Mouse (Mus musculus) c-Kit-positive CD71-positive TER-119-negative erythroid progenitor cells, embryonic 14.5 days (primary cell): ENCODE data around the gene Fam172a.
A peak's percentile ranks its signal among the peaks of the same experiment; 100 is the strongest.
"Not testable (repeated sequence)": the region's sequence is repeated elsewhere in the genome, so short reads cannot be mapped to it uniquely, and the experiment has no call there.

ENCODE experiments used
- DNase-seq: peaks from one replicate; pipeline ENCODE4 v3.0.0-alpha.2; 2013; ENCODE audit warnings: low read depth

Fam172a gene

DNA sequence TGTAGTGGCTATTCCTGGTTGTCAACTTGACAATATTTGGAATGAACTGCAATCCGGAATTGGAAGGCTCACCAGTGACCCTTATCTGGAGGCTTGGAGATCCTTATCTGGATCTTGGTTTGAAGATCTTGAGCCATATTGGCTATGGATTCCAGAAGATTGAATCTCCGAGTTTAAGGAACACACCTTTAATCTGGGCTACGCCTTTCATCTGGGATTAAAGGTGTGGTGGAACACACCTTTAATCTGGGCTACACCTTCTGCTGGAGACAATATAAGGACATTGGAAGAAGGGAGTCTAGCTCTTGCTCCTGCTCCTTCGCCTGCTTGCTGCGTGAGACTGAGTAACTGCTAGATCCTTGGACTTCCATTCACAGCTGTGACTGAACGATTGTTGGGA is at the start of gene Fam172a:
Gene Fam172a, plus strand, starts transcription at position 301 of the 400 bp plus-strand sequence.
- not testable (repeated sequence) for DNase-seq

DNA sequence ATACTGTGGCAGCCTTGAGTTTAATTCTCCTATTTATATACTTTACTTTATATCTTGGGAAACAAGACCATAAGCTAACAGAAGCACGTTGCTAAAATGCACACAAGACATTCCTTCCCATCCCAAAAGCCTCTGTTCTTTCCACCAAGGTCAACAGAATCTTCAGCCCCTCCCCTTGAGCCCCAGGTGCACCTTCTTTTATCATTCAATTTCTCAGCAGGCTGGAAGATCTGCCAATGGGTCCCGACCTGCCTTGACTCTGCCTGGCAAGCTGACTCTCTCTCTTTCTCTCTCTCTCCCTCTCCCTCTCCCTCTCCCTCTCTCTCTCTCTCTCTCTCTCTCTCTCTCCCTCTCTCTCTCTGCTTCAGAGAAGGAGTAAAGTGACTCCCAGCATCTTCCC is 13.2 kb upstream of the Fam172a start:
- no peak for DNase-seq

GRCm38 (mm10) chr13:77708514-77709013 is 6.7 kb downstream of the Fam172a start:
- DNase-seq: peak; percentile 86

DNA sequence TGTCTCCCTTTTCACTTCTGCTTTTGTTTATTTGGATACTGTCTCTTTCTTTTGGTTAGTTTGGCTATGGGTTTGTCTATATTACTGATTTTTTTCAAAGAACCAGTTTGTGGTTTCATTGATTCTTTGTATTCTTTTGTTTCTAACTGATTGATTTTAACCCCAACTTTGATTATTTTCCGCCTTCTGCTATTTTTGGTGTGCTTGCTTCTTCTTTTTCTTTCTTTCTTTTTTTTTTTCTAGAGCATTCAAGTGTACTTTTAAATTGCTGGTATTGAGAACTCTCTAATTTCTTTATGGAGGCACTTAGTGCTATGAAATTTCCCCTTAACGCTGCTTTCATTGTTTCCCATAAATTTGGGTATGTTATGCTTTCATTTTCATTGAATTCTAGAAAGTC is 15.7 kb downstream of the Fam172a start:
- DNase-seq: no peak

- DNase-seq: no peak
Observed at GRCm38 (mm10) chr13:77742822-77743221, 41.0 kb downstream of the Fam172a start.

GRCm38 (mm10) chr13:77777606-77778005 is 75.8 kb downstream of the Fam172a start:
- DNase-seq: no peak

DNA sequence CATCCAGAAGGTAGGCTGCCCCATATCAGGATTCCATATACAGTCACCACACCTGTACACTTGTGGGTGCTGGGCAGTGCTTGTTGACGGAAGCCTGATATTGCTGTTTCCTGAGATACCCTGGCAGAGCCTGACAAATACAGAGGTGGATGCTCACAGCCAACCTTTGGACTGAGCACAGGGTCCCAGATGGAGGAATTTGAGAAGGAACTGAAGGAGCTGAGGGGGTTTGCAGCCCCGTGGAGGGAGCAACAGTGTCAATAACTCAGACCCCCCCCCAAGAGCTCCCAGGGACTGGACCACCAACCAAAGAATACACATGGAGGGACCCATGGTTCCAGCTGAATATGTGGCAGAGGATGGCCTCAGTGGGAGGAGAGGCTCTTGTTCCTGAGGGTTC is 105.5 kb downstream of the Fam172a start:
- DNase-seq: not testable (repeated sequence)

DNA sequence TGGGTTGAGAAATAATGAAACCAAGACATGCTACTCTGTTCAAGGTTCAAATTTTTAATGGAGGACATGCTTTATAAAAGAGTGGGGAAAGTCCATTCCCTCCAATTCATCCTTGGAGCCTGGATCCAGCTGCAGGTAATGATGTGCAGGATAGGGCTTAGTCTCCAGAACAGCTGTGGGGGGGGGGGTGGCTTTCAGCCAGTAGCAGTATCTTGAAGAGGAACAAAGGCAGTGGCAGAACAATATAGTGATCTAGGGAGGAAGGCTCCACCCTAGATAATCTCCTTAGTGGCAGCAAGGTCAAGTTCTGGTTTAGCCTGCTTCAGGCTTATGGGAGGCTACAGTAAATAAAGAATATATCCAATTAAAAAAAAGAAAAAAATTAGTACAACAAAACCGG is 108.6 kb downstream of the Fam172a start:
- DNase-seq: no peak

DNA sequence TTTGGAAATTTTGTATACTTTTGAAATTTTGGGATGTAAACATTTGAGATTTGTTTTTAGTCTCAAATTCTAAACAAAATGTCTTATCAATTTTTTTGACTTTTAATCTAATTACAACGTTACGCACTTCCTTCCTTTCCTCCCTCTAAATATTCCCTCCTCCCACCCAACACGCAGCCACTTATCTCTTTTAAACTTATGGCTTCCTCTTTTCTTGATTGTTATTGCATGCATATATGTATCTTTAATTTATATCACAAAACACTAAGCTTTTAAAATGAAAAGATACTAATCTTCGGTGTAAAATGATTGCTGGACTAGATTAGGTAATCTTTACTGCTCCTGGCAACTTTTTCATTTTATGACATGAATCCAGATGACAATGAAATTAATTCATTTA is 124.3 kb downstream of the Fam172a start:
- DNase-seq: no peak

GRCm38 (mm10) chr13:77843017-77843654 is 141.3 kb downstream of the Fam172a start:
- DNase-seq: no peak

DNA sequence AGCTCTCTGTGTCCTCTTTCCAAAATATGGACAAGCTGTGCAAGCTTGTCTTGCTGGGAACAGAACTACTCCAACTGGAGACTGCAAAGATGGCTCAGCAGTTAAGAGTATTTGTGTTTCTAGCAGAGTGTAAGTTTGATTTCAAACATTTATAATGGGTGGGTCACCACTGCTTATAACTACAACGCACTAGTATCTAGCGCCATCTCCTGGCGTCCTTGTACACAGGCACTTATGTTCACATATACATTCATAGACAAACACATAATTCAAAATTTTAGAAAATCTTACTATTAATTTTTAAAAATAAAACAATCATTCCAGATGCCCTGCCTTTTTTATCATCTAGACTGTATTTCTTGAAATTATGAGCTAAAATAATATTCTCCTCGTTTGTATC is 147.0 kb downstream of the Fam172a start:
- peak; percentile 9 for DNase-seq

DNA sequence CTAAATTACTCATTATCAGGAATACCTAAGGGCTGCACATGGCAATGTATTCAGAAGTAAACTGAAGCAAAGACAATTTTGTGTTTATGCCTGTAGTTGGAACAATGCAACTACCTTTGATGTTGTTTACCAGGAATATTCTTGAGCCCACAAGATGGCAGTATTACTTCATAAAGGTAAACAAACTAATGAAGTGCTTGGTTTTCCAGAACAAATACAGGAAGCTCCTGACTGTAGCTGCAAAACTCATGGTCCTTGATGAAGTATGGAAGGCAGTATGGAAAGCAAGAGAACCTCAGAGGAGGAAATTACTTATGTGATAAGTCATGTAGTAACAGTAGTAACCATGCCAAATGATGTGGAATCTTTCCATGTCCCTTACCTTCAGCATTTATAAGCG is 163.0 kb downstream of the Fam172a start:
- no peak for DNase-seq

- DNase-seq: no peak
Observed at GRCm38 (mm10) chr13:77868314-77868713, 166.5 kb downstream of the Fam172a start.

GRCm38 (mm10) chr13:77878120-77878519 is 176.3 kb downstream of the Fam172a start:
- DNase-seq: no peak

DNA sequence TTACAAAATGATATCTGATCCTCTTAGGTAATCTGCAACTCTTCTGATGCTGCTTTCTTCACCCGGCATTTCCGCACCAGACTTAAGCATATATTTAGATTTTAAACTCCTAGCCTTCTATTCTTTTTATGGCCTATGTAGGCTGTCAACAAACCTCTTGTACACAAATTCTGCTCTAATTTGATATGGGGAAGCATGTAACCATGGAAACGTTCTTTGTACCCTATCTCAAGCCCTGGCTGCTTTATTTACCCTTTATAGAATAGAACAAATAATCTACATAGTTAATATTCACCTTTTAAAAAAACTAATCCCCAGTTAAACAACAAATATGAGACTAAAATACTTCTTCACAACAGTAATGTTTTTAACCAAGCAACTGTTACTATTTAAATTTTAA is 176.7 kb downstream of the Fam172a start:
- DNase-seq: no peak

- no peak for DNase-seq
Observed at GRCm38 (mm10) chr13:77897619-77898018, 195.8 kb downstream of the Fam172a start.

DNA sequence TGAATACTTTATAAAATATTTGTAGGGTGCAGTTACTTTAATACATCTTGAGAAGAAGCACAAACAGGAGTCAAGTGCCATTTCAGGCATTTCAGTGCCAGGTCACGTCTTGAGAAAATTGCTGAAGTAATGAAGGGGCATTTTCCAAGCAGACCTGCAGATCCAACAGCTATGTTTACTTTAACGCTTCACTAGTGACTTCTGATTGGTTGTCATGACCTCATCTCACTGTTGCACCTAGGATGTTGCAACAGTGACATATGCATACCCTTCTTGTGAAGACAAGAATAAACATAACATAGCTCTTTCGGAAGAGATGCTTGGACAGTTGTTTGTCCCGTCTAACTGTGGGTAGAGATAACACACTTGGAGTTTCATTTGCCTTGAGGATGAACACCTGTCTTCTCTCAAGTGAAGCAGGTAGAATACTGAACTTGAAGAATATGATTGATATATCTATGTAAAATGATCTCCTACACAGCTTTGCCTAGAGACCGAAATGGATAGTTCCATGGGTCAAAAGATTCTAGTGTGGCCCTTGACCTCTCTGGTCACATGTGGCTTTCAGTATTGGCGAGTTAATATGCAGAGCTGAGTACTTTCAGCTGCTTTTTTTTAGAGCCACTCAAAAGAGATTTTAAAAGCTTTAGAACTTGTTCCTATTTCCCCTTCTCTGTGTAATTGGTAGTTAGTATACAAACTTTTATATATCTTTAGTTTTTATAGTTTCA is 196.4 kb downstream of the Fam172a start:
- no peak for DNase-seq

- no peak for DNase-seq
Observed at GRCm38 (mm10) chr13:77899725-77900124, 197.9 kb downstream of the Fam172a start.

GRCm38 (mm10) chr13:77900843-77901242 is 199.0 kb downstream of the Fam172a start:
- DNase-seq: no peak

- no peak for DNase-seq
Observed at GRCm38 (mm10) chr13:77909184-77909583, 207.4 kb downstream of the Fam172a start.

DNA sequence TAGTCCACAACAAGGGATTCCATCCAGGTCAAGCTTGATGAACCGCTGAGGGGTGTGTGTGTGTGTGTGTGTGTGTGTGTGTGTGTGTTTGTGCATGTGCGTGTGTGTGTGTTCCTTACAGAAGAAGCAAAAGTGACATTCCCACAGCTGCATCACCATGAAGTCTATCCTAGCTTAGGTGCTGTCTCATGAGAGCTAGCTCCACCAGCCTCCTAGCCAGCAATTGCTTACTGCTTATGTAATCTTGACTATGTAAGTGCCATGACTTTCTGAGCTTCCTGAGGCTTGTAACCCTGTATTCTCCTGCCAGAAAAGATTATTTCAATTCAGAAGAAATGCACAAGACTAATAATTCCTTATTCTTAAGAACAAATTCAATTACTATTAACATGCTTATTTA is 221.0 kb downstream of the Fam172a start:
- no peak for DNase-seq

DNA sequence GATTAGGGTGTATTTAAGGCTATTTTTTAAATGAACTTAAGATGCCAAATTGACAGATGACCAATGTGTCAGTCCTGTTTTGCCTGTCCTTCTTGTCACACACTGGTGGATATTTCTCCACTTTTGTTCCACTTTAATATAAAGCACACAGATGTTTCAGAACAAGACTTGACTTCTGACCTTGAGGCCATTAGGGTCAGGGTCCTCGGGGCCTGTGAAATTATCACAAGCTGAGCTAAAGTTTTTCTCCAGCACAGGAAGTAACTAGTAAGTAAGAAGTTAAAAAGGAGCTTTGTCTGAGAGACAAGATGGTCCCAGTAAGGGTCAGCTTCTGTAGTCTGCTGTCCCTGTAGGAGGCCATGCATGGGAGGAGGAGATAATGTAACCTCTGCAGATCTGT is 255.8 kb downstream of the Fam172a start:
- no peak for DNase-seq

- DNase-seq: no peak
Observed at GRCm38 (mm10) chr13:77959493-77960272, 257.9 kb downstream of the Fam172a start.
